Mouse (Mus musculus) midbrain, postnatal 0 days (tissue): ENCODE measurements around the gene Slco1a1. TPM values are rescaled to one million over a fixed set of nuclear protein-coding genes. Genes with fewer than 3 reads are reported as not detected.

ENCODE experiments used
- ATAC-seq: fragments of 200-750 bp; cut with Nextera tagmentation; 2 replicates; pipeline ENCODE4 v1.8.0; 2017; ENCODE audit warnings: moderate number of reproducible peaks, mild to moderate bottlenecking, moderate TSS enrichment, moderate library complexity; ENCODE audit not compliant: low FRiP score
- DNase-seq: peaks from one replicate; pipeline ENCODE4 v3.0.0-alpha.2; 2015; ENCODE audit warnings: low spot score
- H3K27ac ChIP-seq: fragments of 300-500 bp; sonication (generic); 2 replicates; pipeline ENCODE4 v1.5.1; 2014; ENCODE audit warnings: low read depth, mild to moderate bottlenecking, low read length, mixed read lengths
- H3K27me3 ChIP-seq: fragments of 300-500 bp; sonication (generic); 2 replicates; pipeline ENCODE4 v1.6.1; 2014; ENCODE audit warnings: low read length, control low read depth, mixed read lengths; ENCODE audit not compliant: insufficient read depth
- H3K36me3 ChIP-seq: fragments of 300-500 bp; sonication (generic); 2 replicates; pipeline ENCODE4 v1.6.1; 2014; ENCODE audit warnings: low read length, control low read depth, mixed read lengths; ENCODE audit not compliant: insufficient read depth
- H3K4me1 ChIP-seq: fragments of 300-500 bp; sonication (generic); 2 replicates; pipeline ENCODE4 v1.6.1; 2014; ENCODE audit warnings: mild to moderate bottlenecking, control low read depth, antibody characterized with exemption, low read length, mixed read lengths; ENCODE audit not compliant: insufficient read depth
- H3K4me2 ChIP-seq: fragments of 300-500 bp; sonication (generic); 2 replicates; pipeline ENCODE4 v1.6.1; 2014; ENCODE audit warnings: low read depth, mild to moderate bottlenecking, low read length, mixed read lengths; ENCODE audit not compliant: poor library complexity, severe bottlenecking
- H3K4me3 ChIP-seq: fragments of 300-500 bp; sonication (generic); 2 replicates; pipeline ENCODE4 v1.5.1; 2014; ENCODE audit warnings: low read depth, mild to moderate bottlenecking, low read length, moderate library complexity
- H3K9ac ChIP-seq: fragments of 300-500 bp; sonication (generic); replicated peaks from 2 replicates; pipeline ENCODE4 v1.6.1; 2014; ENCODE audit warnings: mild to moderate bottlenecking, low read length, moderate library complexity, mixed read lengths; ENCODE audit not compliant: poor library complexity, severe bottlenecking
- H3K9me3 ChIP-seq: fragments of 300-500 bp; sonication (generic); 2 replicates; pipeline ENCODE4 v1.6.1; 2016; ENCODE audit warnings: low read length, control low read depth
- CTCF ChIP-seq: IDR thresholded peaks from 2 replicates; pipeline ENCODE4 v1.5.1; 2016; ENCODE audit warnings: antibody characterized with exemption, mild to moderate bottlenecking
- WGBS: fragments of 180-500 bp; shearing (Covaris S2); extraction: QIAGEN DNeasy Blood & Tissue Kit; methylation state at CpG from one replicate; pipeline ENCODE4 v1.1.7; 2014; 5-methylcytosine and 5-hydroxymethylcytosine counted together
- polyA plus RNA-seq: library from polyadenylated mRNA; unstranded; fragments of >200 nt; fragmentation: Nextera tagmentation; extraction: Ambion mirVana; gene quantifications from 2 replicates; pipeline ENCODE4 v1.2.1, GENCODE M21; 2015
- total RNA-seq: library from RNA; depleted of rRNA; stranded (reverse); fragments of >200 nt; gene quantifications from 2 replicates; pipeline ENCODE4 v1.2.3, GENCODE M21; 2014; rRNA removed

Slco1a1 gene
- not detected in 2 replicates for total RNA-seq
- polyA plus RNA-seq, result not detected in 2 replicates

GRCm38 (mm10) chr6:141946862-141947261 lies at the start of gene Slco1a1:
Gene Slco1a1, minus strand, starts transcription at chr6:141946962.
- ATAC-seq (no peak), DNase-seq (no peak)
- H3K9me3 ChIP-seq, result no peaks in the 10 kb centered on the region
- TF ChIP-seq CTCF, result no peak
- H3K27ac ChIP-seq, result no peak within 1 kb of the TSS
- no peak within 1 kb of the TSS for H3K4me2 ChIP-seq
- H3K4me1 ChIP-seq, result no peaks in the 10 kb centered on the region
- H3K36me3 ChIP-seq, result no peaks in the 10 kb centered on the region
- H3K27me3 ChIP-seq, result no peaks in the 10 kb centered on the region
- H3K9ac ChIP-seq, result no peak within 1 kb of the TSS
- no peak within 1 kb of the TSS for H3K4me3 ChIP-seq

- Histone ChIP-seq H3K9me3 (no peaks in the 10 kb centered on the region), H3K4me1 (no peaks in the 10 kb centered on the region), H3K27ac (no peak overlapping the region), H3K4me2 (no peak overlapping the region), H3K4me3 (no peak overlapping the region), H3K36me3 (no peaks in the 10 kb centered on the region), H3K9ac (no peak overlapping the region), H3K27me3 (no peaks in the 10 kb centered on the region)
- no peak for TF ChIP-seq CTCF
- DNase-seq (no peak), ATAC-seq (no peak)
- WGBS, result 97% methylated on average over 6 of the region's 6 CpGs
Measured at GRCm38 (mm10) chr6:141986772-141987171, 40.0 kb upstream of the Slco1a1 start.

DNA sequence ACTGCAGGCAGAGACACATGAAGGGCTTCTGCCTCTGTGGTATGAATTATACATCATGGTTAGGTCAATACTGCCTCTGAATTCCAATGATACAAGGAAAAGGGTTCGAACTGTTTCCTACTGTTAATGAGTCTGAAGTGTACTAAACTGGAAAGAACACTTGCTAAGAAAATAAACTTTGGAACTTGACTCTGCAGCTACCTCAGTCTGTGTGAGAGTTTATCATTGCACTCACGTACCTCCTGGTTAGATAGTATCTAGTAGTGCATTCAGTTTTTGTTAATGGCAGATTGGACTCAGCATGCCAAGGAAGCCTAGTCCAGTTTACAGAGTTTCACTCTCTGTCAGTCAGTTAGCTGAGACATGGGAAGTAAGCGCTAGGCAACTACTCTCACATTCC lies 37.9 kb upstream of the Slco1a1 start:
- no peak overlapping the region for H3K4me3 ChIP-seq
- no peak for DNase-seq
- no peaks in the 10 kb centered on the region for H3K36me3 ChIP-seq
- H3K9me3 ChIP-seq, result no peaks in the 10 kb centered on the region
- H3K4me2 ChIP-seq, result no peak overlapping the region
- H3K9ac ChIP-seq, result no peak overlapping the region
- ATAC-seq, result no peak
- no peak overlapping the region for H3K27ac ChIP-seq
- TF ChIP-seq CTCF, result no peak
- no peaks in the 10 kb centered on the region for H3K4me1 ChIP-seq
- H3K27me3 ChIP-seq, result no peaks in the 10 kb centered on the region
- WGBS, result 75% methylated on average over 3 of the region's 3 CpGs

GRCm38 (mm10) chr6:141962420-141962819 lies 15.7 kb upstream of the Slco1a1 start:
- DNase-seq (no peak), ATAC-seq (no peak)
- Histone ChIP-seq H3K4me1 (no peaks in the 10 kb centered on the region), H3K4me3 (no peak overlapping the region), H3K27ac (no peak overlapping the region), H3K9ac (no peak overlapping the region), H3K4me2 (no peak overlapping the region), H3K9me3 (no peaks in the 10 kb centered on the region), H3K36me3 (no peaks in the 10 kb centered on the region), H3K27me3 (no peaks in the 10 kb centered on the region)
- TF ChIP-seq CTCF, result no peak
- 88% methylated on average over 1 of the region's 1 CpGs for WGBS

DNA sequence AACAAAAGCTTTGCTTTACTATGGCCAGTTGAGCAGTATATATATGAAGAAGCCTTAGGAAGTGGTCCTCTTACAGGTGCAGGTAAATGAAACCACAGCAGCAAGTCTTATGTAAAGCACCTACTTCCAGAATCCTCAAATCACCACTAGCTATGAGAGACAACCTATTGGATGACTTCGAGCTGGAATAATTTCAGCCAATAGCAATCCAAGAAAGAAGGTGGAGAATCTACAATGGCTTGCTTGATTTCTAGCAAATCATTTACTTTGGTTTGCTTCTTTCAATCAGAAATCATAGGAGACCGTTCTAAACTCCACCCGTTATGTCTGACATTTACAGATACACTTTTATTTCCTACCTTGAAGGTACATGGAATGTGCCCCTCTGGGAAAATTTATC lies 15.1 kb upstream of the Slco1a1 start:
- DNase-seq (no peak), ATAC-seq (no peak)
- Histone ChIP-seq H3K4me3 (no peak overlapping the region), H3K27me3 (no peaks in the 10 kb centered on the region), H3K4me1 (no peaks in the 10 kb centered on the region), H3K9ac (no peak overlapping the region), H3K27ac (no peak overlapping the region), H3K9me3 (no peaks in the 10 kb centered on the region), H3K4me2 (no peak overlapping the region), H3K36me3 (no peaks in the 10 kb centered on the region)
- 93% methylated on average over 3 of the region's 3 CpGs for WGBS
- TF ChIP-seq CTCF, result no peak

GRCm38 (mm10) chr6:141960482-141960881 lies 13.7 kb upstream of the Slco1a1 start:
- no peaks in the 10 kb centered on the region for H3K9me3 ChIP-seq
- no peak overlapping the region for H3K9ac ChIP-seq
- no peak overlapping the region for H3K4me3 ChIP-seq
- no peak overlapping the region for H3K27ac ChIP-seq
- ATAC-seq (no peak), DNase-seq (no peak)
- no peaks in the 10 kb centered on the region for H3K4me1 ChIP-seq
- 82% methylated on average over 5 of the region's 5 CpGs for WGBS
- H3K4me2 ChIP-seq, result no peak overlapping the region
- H3K36me3 ChIP-seq, result no peaks in the 10 kb centered on the region
- no peaks in the 10 kb centered on the region for H3K27me3 ChIP-seq
- no peak for TF ChIP-seq CTCF

- Histone ChIP-seq H3K4me2 (no peak overlapping the region), H3K27ac (no peak overlapping the region), H3K27me3 (no peaks in the 10 kb centered on the region), H3K4me1 (no peaks in the 10 kb centered on the region), H3K4me3 (no peak overlapping the region), H3K9ac (no peak overlapping the region), H3K9me3 (no peaks in the 10 kb centered on the region), H3K36me3 (no peaks in the 10 kb centered on the region)
- 92% methylated on average over 1 of the region's 1 CpGs for WGBS
- DNase-seq, result no peak
- no peak for TF ChIP-seq CTCF
- no peak for ATAC-seq
Measured at GRCm38 (mm10) chr6:141940451-141940850, 6.3 kb downstream of the Slco1a1 start.
